Mouse (Mus musculus) lung, postnatal 4 days (tissue): ENCODE measurements around the gene Bcas3.

ENCODE experiments used
- DNase-seq, 2 experiments: peaks; one replicate each; pipeline ENCODE4 v3.0.0; 2021

Gene Bcas3

DNA sequence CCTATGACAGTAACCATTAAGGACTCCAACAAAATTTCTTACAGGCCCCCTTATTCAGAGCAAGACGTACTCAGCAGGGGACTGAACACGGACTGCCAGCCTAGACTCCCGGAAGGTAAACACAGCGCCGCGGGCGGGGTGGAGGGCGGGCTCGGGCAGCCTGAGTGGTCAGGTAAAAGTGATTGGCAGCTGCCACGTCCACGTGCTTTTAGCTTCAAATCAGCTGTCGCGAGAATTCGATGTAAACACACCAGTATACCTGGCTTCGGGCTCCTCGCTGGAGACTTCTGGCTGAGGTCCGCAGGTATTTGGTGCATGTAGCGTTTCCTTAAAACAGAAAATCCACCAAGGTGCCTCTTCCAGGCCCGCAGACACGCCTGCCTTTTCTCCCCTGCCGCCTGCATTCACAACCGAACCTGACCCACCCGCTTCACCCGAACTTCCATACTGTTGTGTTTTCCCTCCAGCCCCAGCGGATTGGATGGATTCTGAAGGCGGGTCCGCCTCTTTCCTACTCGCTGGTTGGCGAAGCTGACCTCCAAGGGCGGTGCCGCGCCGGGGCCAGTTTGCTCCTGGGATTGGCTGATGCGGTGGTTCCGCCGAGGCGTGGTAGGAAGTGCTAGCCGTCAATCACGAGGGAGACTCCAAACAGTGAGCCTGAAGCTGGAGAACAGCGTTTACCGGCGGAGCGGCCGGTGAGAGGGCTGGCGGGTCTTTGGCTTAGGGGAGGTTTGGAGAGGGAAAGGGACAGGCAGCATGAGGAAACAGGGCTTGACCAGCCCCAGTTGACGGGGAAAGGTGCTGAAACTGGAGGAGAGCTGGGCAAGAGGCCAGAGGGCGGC is at the start of gene Bcas3:
TSS of gene Bcas3 (plus strand) at position 629 of the 842 bp plus-strand sequence.
- DNase-seq, result peak; percentile 99

DNA sequence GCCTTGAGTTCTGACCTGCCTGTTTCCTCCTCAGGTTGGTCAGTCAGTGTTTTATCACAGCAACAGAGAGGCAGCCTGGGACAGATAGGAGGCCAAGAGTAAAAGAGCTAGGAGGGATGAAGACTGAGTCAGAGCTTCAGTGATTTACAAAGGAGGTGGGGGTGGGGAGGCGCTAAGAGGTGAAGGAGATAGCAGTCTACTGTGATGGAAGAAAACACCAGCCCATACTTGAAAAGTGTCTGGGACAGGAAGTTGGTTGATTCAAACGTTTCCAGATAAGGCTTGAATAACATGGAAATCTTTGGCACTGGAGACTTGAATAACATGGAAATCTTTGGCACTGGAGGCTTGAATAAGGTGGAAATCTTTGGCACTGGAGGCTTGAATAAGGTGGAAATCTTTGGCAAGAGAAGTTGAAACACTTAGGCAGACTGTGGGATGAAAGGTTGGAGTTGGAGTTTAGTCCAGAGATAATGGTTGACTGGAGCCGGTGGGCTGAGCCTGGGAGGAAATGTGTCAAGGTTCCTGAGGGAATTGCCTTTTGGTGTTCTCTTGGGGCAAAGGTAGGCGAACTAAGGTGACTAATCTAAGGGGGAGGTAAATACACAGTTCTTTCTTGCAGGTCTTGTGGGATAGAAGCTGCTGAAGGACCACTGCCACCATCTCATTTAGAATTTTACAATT is 46.2 kb upstream of the Bcas3 start:
- DNase-seq, result no peak

DNA sequence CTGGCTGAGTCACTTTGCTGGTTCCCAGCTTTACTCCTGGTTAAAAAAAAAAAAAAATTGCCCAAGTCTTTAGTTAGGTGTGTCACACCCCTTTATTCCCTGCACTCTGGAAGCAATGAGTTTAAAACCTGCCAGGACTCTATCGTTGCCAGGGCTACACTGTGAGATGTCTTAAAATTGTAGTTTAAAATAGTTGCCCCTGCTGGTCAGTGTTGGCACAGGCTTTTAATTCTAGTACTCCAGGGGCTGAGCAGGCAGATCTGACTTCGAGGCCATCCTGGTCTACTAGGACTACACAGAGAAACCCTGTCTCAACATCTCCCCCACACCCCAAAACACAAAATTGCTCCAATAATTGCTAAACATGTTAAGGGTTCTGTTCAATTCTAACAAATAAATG is 44.2 kb upstream of the Bcas3 start:
- no peak for DNase-seq

DNA sequence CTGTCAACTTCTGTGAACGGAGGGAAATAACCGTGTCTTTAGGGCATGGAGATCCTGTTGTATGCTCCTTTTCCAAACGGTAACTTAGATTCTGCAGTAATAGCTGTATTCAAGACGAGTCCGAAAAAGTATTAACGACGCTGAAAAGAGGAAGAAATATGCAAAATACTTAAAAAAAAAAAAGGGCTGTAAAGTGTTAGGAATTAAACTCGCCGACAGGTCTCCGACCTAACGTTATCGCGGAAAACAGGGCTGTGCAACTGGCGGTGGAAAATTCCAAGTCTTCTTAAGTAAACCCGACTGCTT is 42.6 kb upstream of the Bcas3 start:
- DNase-seq, result no peak

DNA sequence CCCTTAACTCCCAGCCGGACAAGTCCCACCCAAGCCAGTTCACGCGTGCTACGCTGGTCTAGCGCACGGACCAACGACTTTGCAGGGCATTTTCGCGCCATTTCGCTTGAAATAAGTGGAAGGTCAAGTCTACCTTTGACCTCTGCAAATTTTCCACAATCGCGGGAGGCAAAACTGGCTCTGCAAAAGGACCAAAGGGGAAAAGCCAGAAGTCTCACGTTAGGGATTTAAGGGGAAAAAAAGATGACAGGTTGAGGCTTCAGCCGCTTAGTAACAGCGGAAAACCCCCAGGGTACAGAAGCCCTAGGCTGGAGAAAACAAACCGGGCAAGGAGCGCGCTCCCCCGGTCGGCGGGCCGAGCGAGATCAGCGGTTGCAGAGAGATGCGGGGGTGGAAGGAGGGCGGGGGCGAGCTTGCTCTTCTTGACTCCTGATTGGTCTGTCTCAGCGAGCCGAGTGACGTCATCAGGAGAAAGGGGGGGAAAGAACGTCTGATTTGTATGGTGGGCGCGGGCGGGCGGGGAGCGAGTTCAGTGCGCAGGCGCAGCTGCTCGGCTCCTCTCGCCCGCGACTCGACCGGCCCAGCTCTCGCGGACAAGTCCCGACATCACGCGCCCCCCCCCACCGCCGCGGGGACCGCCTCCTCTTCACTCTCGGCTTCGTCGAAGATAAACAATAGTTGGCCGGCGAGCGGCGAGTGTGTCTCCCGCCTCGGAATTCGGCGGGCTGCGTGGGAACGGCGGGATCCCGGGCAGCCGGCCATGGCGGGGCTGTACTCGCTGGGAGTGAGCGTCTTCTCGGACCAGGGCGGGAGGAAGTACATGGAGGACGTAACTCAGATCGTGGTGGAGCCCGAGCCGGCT is 42.0 kb upstream of the Bcas3 start, which contains the start of gene Ppm1d:
TSS of gene Ppm1d (plus strand) at position 532 of the 862 bp plus-strand sequence.
- DNase-seq, result peak; percentile 98

DNA sequence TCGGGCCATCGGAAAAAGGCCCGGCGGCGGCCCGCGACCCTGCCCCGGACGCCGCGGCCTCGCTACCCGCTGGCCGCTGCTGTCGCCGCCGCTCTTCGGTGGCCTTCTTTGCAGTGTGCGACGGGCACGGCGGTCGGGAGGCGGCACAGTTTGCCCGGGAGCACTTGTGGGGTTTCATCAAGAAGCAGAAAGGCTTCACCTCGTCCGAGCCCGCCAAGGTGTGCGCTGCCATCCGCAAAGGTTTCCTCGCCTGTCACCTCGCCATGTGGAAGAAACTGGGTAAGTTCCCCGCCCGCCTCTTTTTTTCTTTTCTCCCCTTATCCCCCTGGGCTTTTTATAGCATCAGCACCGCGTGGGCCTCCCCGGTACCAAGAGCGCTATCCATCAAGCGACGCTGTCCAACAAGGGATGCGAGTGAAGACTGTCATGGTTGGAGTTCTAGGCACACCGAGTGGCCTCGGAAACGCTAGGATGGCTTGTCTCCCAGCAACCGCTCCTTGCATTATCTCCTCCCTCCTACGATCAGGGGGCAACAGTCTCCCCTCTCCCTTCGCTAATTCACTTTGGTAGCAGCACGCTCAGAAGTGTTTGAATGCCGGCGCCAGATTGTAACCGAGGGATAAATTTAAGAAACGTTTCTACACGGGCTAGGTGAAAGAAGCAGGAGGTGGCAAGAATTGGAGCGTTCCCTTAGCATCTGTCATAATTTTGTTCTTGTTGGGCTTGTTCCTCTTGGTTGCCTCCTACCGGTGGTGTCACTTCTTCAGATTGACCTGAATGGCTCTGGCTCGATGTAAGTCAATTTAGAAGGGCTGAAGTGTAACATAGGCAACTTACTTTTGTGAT is 41.1 kb upstream of the Bcas3 start:
- DNase-seq, result peak in 1 of 2 experiments; percentile 55

DNA sequence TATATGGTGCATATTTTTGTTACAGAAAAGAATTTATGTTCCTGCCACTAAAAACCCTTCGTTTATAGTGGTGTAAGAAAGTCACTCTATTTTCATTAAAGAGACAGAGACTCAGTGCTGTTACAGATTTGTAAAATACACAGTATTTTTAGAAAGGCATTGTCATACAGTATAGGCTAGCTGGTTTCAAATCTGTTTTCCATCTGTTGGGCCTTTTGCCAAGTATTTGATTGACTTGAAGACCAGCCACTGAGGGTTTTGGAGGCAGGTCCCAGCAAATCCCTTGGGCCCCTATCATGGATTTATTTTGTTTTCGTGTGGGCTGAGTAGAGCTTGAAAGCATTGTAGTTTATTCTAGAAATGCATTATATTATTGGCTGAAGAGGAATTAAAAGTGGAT is 40.1 kb upstream of the Bcas3 start:
- DNase-seq, result peak; percentile 48 to 76

DNA sequence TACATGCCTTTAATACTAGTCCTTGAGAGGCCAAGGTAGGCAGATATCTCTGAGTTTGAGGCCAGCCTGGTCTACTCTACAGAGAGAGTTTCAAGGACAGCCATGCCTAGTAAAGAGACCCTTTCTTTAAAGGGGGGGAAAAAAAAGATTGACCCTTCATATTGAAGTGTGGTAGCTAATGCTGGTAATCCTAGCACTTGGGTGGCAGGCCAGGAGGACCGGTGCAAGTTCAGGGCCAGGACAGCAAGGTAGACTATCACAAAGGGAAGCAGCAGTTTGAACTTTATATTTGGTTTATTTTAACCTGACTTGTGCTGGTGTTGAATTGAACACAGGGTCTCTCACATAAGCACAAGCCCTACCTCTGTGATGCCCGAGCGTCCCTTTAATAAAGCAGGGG is 39.6 kb upstream of the Bcas3 start:
- no peak for DNase-seq

DNA sequence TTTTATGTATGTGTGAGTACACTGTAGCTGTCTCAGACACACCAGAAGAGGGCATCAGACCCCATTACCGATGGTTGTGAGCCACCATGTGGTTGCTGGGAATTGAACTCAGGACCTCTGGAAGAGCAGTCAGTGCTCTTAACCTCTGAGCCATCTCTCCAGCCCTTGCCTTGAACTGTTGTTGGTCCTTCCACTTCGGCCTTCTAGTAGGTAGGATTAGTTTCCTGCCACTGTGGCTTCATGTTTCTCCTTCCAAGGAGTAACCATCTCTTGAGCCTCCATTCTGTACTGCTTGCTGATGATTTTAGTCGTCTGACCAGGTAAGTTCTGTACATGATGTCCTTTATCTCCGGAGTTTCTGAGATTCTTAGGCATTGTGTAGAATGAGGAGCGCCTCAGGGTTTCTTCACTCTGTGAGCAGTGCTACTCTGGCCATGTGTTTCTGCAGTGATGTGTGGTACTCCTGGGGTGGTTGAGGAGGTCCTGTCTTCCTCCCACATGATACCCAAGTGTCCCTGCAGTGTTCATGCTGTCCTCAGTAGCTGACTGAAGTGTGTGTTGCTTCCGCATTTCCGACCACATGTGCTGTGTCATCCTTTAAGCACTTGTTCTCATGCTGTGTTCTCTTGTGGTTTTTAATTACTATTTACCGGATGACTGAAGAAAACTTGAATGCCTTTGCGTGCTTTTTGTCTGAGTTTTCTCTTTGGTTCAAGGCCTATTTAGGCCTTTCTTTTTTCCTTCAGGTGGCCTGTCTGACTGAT is 29.2 kb upstream of the Bcas3 start:
- DNase-seq, result no peak

DNA sequence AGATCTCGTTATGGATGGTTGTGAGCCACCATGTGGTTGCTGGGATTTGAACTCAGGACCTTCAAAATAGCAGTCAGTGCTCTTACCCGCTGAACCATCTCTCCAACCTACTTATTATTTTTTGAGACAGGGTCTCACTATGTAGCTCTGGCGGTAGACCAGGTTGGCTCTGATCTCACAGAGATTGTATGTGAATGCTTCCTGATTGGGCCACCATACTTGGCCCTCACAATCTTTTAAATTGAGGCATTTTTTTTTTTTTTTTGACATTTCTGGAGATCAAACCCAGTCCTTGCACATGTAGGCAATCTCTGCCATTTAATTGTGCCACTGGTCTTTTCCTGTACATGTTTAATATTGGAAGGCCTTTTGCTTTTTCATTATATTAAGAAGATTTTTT is 24.2 kb upstream of the Bcas3 start:
- DNase-seq, result no peak

DNA sequence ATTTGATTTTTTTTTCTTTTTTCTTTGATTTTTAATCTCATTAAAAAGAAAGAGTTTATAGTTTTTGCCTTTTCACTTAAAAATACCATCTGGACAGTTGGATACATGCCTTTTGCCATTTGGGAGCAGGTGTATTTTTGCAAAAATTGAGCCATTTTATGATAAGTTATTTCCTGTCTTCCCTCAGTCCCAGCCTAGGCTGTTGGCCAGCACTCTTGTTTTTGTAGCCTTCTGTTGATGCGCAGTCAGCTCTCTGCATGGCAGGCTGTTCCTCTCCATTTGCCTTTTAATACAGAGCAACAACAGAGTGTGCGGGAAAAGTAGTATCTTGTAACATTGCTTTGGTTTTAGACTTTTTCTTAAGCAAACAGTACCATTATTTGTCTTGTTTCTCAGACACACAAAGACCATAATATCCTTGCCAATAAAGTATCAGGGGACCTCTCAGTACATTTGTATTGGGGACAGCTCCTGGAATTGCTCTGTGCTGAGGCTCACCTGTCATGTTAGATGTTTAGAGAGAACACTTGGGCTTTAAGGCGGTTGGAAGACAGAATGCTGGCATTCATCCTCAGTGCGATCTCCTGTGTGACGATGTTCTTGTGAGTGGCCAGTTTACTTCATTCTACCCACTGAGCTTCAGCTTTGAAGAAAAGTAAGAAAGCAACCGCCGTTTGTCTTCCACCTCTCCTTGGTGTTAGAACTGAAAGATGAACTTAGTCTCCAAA is 23.6 kb upstream of the Bcas3 start:
- DNase-seq, result no peak

DNA sequence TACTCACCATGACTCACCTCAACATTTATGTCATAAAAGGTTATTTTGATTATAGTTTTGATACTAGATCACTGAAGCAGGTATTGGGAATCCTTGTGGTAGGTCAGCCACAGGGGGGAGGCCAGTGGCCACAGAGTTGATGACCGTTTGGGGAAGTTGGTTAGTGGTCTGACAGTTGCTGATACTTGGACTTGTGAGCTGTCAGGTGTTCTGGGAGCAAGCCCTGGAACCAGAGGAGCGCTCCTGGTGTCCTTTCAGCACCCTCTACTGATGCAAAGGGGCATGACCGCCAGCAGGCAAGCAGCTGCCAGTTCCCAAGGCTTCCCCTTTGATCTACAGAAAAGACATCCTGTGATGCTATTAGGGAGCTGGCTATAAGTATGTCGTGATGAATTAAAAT is 18.2 kb upstream of the Bcas3 start:
- DNase-seq, result peak; percentile 47 to 53

DNA sequence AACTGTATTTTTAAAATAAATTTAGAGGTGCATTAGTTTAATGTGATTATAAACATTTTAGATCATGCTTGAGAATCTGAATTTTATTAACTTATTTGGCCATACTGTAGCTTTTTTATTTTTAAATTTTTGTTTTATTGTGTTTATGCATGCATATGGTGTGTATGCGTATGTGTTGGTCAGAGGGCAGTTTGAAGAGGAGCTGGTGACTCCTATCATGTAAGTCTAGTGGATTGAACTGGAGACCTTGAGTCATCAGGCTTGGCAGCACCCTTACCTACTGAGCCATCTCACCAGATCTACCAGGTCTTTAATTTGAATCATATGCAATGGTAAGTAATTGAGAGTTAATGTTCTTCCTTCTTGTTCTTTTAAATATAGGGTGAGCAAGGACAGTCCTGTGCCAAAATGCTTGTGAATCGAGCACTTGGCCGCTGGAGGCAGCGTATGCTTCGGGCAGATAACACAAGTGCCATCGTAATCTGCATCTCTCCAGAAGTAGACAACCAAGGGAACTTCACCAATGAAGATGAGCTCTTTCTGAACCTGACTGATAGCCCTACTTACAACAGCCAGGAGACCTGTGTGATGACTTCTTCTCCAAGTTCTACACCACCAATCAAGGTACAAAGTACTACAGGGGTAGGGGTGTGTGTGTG is 13.7 kb upstream of the Bcas3 start:
- no peak for DNase-seq

DNA sequence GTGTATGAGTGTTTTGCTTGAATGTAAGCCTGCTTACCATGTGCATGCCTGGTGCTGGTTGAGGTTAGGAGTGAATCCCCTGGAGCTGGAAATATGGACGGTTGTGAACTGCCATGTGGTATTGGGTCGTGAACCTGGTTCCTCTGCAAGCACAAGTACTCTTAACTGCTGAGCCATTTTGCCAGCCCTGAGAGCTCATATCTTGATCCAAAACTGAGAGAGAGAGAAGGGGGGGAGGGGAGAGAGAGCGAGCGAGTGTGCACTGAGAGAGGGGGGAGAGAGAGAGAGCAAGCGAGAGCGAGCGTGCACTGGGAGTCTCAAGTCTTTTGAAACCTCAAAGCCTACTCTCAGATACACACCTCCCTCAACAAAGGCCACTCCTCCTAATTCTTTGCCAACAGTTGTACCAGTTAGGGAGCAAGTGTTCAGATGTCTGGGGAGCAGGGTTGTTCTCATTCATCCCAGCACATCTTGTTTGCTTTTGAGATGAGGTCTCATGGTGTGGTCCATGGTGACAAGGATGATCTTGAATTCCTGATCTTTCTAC is 12.8 kb upstream of the Bcas3 start:
- DNase-seq, result no peak

DNA sequence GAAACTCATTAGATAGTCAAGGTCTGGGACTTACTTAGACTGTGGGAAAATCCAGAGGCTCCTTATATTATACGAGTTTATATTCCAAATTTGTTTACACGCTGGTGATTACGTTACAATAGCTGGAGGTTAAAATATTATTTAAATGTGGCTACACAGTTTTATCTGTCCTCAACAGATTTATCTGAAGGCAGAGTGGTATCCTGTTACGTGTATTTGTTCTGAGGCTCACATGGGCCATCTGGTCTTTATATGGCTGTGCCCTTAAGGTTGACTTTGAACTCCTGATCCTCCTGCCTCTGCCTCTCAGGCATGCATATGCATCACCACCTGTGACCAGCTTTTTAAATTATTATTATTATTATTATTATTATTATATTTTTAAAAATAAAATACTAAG is 852 bp downstream of the Bcas3 start:
- no peak for DNase-seq

DNA sequence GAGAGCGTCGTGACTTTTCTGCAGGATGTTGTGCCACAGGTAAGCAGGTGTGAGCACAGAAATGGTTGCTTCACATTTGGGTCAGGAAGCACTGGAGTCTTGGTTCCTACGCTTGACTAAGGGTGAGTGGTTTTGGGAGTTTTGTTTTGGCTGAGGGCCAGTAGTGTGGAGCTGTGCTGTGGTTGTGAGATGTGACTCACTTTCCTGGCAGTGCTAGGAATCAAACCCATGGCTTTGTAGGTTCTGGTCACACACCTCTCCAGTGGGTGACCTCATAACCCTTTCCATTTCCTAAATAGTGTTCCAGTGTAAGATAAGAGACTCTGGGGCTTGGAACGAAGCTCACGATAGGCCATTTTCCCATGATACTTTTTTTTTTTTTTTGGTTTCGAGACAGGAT is 6.7 kb downstream of the Bcas3 start:
- no peak for DNase-seq

DNA sequence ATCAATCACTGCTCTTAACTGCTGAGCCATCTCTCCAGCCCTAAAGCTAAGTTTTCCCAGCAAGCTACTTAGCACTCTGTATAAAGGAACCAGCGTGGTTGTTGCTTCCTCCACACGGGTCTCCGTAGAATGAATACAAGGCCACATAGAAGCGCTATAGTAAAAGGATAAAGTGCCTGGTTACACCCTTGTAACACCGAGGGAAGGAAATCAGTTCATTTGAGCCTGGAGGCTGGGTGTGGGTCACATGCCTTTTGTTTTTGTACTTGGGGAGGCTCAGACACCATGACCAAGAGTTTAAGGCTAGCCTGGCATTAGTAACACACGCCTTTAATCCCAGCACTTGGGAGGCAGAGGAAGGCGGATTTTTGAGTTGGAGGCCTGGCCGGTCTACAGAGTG is 8.7 kb downstream of the Bcas3 start:
- DNase-seq, result no peak

DNA sequence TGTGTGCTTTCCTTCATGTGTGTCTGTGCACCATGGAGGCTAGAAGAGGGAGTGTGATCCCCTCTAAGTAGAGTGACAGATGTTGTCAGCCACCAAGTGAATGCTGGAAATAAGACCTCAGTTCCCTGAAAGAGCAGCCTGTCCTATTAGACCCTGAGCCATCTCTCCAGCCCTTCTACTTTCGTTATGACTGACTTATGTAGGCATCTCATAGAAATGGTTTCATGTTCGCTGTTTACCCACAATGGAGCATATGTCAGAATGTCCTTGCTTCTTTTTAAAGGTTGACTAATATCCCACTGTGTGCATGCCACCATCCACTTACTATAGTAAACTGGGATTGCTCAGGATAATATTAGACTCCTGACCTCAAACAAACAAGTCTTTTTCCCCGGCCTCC is 13.2 kb downstream of the Bcas3 start:
- no peak for DNase-seq

DNA sequence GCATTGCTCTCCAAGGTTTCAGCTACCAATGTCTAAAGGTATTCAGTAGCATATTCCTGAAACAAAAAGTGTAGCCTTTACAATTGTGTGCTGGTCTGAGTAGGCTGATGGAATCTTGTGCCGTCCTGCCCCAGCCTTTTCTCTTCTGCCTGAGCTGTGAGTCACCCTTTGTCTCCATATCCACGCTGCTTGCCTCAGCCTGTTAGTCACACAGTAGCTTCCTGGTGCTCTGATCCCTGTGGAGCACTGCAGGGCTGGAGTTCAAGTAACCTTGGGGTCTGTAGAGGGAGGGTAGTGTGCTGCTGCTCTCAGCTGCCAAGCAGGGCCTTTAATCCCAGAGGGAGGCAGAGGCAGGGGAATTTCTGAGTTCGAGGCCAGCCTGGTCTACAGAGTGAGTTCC is 14.9 kb downstream of the Bcas3 start:
- no peak for DNase-seq

DNA sequence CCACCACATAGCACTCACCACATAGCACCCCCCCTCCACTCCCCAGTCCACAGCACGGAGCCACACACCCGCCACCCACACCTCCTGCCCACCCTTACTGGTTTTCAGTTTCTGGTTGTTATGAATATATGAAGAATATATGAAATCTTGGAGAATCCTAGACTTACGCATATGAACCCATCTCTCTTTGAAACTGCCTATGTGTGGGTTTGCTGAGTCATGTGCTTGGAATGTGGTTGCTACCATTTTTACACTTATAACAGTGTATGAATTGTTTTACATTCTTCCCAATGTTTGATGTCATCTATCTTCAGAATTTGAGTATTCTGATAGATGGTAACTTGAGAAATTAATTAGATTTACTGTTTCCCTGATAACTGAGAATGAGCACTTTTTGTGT is 26.1 kb downstream of the Bcas3 start:
- DNase-seq, result no peak
